Mouse (Mus musculus) kidney, adult 2 months (tissue): ENCODE data around the gene Slc7a11.

ENCODE experiments used
- CTCF ChIP-seq: fragments of 200-500 bp; conservative IDR thresholded peaks from 2 replicates; pipeline ENCODE4 v1.5.1; 2011; ENCODE audit warnings: low read depth, mild to moderate bottlenecking, control low read depth, low read length, moderate library complexity, mixed read lengths; ENCODE audit not compliant: insufficient read depth, insufficient read length
- POLR2A ChIP-seq: fragments of 200-500 bp; IDR thresholded peaks from one replicate; pipeline ENCODE4 v1.6.1; 2011; ENCODE audit warnings: low read depth, low read length, control low read depth

GRCm38 (mm10) chr3:50421480-50422277 is 21.7 kb downstream of the Slc7a11 start:
- TF ChIP-seq CTCF: no peak
- no peak for TF ChIP-seq POLR2A
